Mouse (Mus musculus) neural tube, embryonic 10.5 days (tissue): ENCODE data around the gene Vps13d.

Experiments
- DNase-seq: peaks from one replicate; pipeline ENCODE4 v3.0.0-alpha.2; 2017; ENCODE audit warnings: low spot score; ENCODE audit errors: extremely low spot score

Vps13d gene

DNA sequence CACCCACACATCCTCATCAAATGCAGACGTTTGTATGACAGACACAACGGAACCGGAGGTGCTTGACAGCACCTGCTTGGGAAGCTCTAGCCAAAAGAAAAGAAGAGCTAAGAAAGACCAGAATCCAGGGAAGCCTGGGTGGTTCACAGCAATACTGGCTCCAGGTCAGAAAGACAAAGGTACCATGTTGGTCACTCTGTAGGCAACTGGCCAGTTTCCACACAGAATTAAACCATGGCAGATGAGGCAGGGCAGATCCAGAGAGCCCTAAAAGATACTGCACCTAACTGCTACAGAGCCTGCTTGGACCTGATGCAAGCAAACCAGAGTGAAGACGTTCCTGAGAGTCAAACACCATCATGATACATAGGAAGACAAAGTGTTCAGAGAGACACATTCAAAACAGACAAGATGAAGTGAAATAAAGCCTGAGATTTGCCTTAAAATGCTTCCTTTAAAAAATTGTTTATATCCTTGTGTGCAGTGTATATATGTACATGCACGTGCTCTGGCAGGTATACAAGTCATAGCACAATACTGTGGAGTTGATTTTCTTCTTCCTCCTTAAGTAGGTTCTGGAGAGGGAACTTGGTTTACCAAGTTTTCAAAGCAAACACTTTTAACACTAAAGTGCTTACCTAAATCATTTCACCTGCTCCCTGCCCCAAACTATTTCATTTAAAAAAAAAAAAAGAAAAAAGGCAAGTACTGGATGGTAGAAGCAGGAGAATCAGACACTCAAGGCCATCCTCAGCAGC lies 44.3 kb downstream of the Vps13d start:
- DNase-seq: no peak

- no peak for DNase-seq
These were observed 47.5 kb downstream of the Vps13d start for GRCm38 (mm10) chr4:145147006-145147961.

GRCm38 (mm10) chr4:145143533-145143932 lies 51.3 kb downstream of the Vps13d start:
- DNase-seq: no peak

GRCm38 (mm10) chr4:145136705-145137104 lies 58.1 kb downstream of the Vps13d start:
- DNase-seq: no peak

GRCm38 (mm10) chr4:145135473-145135872 lies 59.3 kb downstream of the Vps13d start:
- DNase-seq: no peak

DNA sequence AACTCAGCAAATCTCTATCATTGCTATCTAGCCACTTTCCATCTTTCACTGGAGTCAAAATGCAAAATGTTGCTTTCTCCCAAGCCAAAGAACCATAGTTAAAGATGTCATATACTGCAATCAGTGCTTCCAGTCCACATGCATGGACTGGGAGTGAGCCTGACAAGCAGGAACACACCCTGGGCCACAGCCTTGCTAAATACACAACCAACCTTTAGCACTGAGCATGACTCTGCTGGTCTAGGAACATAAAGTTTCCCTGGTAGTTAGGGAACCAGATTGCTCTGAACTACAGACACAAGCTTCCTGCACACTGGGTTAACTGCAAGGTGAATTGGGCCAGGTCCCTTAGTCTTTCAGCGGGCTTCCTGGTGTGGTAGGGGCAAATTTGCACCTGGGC lies 64.0 kb downstream of the Vps13d start:
- no peak for DNase-seq

DNA sequence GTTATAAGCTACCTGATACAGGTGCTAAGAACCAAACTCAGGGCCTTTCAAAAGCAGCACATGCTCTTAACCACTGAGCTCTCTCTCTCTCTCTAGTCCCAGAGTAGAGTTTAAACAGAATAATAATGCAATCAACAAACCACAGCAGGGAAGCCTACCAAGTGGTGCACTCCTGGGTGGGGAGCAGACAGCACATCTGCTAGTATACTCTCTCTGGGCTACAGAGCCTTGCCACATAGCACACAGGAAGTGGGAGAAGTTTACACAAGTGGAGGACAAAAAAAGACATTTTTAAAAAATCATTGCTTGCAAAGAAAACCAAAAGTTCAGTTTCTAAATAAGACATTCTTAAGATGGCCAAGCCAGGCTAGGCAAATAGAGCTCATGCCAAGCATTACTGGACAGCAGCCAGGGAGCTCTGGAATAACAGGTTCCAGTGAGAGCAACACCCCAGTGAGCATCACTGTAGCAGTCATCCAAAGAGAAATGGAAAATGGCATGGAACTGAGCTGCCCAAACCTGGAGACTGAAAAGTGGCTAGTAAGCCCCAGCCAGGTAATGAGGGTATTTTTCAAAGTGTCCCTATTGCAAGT lies 64.8 kb downstream of the Vps13d start:
- DNase-seq: no peak

GRCm38 (mm10) chr4:145125463-145126220 lies 69.2 kb downstream of the Vps13d start:
- no peak for DNase-seq

GRCm38 (mm10) chr4:145124419-145124818 lies 70.4 kb downstream of the Vps13d start:
- DNase-seq: no peak

- no peak for DNase-seq
These were observed 83.2 kb downstream of the Vps13d start for GRCm38 (mm10) chr4:145111641-145112040.

DNA sequence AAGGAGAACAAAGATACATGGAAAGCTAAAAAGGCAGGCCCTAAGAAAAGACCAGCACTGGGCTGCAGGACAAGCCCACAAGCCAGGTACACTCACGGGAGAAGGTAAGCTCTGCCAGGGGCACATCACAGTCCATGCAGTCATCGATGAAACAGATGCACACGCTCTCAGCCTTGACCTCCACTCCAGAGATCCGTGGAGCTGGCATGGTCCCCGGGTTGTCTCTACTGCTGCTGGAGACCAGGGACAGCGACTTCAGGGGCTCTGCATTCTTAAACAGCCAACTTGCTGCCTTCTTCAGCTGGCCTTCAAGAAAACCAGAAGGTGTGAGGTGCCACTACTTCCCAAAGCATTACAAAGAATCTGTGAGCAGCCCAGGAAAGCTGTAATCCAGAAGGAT lies 84.1 kb downstream of the Vps13d start:
- DNase-seq: no peak

- no peak for DNase-seq
These were observed 88.0 kb downstream of the Vps13d start for GRCm38 (mm10) chr4:145106796-145107195.

DNA sequence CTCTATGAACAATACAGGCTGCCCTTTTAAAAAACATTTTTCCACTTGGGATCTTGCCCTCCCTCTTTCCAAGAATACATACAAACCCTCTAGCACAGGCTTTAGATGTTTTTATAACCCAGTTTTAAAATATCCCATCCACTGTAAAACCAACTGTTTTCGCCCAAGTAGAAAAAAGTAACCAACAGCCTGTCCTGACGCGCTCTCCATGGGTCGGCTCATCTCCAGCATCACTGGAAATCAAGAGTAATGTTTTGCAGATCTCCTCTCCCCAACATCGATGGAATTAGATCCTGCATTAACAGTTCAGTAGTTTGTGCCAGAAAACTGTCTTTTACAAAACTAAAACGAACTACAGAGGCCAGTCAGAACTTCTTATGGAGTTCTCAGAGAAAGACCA lies 89.5 kb downstream of the Vps13d start:
- no peak for DNase-seq

- DNase-seq: no peak
These were observed 89.9 kb downstream of the Vps13d start for GRCm38 (mm10) chr4:145104917-145105316.

GRCm38 (mm10) chr4:145103617-145104016 lies 91.2 kb downstream of the Vps13d start:
- DNase-seq: no peak

DNA sequence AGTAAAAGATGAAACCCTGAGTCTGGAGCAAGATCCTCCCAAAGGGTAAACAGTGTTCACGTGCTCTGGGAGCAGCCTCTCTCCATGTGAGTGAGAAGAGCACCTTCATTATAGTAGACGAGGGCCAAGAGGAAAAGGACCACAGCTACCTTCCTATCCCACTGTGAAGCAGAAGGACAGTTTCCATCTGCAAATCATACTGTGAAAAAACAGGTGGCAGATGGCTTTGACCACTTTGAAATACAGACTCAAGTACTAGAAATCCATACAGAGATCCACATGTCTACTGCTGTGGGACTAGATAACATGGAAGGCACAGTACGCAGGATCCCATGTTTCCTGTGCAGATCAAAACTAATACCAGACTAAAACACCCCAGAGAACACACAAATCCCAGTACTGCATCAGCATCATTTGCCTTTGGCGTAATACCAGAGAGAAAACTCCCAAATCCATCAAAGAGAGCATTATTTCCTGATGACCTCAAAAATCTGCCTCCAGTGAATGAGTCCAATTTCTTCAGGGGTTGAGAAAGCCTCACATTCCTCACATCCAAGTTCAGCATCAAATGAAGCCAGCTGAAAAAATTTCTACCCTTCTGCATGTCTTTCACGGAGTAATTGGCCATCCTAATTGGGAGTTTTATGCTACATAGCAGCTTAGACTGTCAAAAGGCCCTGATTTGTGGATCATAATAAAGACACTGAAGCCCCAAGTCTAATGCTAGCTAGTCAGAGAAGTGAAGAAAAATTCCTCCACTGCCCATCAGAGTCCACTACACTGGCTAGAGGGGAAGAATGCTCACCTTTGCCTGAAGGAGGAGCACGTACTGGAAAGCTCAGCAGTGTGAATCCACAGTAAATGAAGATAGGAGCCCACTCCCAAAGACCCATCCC lies 92.7 kb downstream of the Vps13d start:
- DNase-seq: no peak

GRCm38 (mm10) chr4:145099853-145100252 lies 95.0 kb downstream of the Vps13d start:
- DNase-seq: no peak

- DNase-seq: no peak
These were observed 95.5 kb downstream of the Vps13d start for GRCm38 (mm10) chr4:145099344-145099743.

DNA sequence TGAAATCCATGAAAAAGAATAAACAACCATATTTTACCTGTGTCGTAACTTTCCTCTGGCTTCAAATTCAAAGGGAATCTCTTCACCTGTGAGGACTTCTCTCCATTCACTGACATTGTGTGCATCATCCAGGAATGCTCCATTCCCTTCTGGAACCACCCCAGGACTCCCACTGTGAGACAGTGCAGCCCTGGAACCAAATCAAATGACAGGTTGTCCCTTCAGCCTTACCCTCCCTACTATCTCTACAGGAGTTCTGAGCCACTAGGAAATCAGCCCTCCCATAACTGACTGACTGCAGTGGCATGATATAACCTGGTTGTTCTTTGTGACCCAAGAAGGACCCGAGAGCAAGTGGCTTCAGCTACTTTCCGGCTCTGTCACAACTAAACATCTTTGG lies 96.8 kb downstream of the Vps13d start:
- no peak for DNase-seq

- DNase-seq: no peak
These were observed 98.2 kb downstream of the Vps13d start for GRCm38 (mm10) chr4:145096481-145097039.
